Mouse (Mus musculus): ENCODE measurements around the gene Dock9.
"Not testable (repeated sequence)": the region's sequence is repeated elsewhere in the genome, so short reads cannot be mapped to it uniquely, and the experiment has no call there.

Gene Dock9

DNA sequence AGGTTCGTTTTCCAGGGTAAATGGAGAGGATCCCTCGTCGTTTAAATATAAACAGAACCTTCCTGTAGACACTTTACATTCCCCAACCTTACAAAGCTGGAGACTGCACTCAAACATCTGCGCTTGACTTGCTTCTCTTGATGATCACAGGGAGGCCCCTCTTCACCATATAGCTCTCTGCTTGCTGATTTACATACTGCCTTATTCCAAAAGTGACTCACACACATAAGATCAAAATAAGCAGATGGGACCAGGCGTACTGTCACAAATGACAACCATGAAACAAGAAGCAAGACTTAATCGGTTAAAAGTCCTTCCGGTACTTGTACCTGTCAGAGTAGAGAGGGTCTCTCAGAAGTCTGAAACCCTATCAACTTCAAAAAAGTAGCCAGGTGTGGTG is 63.4 kb downstream of the Dock9 start:
- no peak for DNase-seq

DNA sequence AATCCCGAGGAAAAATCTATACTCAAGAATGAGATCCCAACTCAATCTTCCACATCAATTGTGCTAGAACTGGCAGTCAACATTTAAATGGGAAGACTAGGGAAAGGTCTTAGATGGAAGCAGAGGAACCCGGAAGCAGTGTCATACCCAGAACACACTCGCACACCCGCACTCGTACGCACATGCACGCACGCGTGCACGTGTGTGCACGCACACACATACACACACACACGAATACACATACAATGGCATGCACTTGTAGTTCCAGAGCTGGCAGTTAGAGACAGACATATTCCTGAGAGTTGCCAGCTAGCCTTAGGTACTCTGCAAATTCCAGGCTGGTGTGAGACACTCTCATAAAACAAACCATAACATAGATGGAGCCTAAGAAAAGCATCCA is 63.9 kb downstream of the Dock9 start:
- DNase-seq, result no peak

DNA sequence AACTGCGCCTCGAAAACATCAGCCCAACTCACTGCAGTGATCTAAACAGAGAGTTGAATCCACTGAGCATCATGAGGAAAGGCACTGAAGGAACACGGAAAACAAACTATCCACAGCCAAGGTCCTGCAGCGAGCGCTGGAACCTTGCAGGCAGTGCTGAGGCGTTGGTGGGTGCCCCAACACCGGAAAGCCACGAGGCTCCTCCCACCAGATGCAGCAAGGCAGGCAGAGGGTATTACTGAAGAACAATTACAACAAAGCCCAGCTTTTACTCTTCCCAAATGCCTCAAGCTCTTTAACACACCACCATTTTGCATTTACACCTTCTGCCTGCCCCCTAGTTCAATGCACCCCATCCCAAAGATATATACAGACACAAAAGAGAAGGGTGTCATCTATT is 65.4 kb downstream of the Dock9 start:
- DNase-seq, result no peak

DNA sequence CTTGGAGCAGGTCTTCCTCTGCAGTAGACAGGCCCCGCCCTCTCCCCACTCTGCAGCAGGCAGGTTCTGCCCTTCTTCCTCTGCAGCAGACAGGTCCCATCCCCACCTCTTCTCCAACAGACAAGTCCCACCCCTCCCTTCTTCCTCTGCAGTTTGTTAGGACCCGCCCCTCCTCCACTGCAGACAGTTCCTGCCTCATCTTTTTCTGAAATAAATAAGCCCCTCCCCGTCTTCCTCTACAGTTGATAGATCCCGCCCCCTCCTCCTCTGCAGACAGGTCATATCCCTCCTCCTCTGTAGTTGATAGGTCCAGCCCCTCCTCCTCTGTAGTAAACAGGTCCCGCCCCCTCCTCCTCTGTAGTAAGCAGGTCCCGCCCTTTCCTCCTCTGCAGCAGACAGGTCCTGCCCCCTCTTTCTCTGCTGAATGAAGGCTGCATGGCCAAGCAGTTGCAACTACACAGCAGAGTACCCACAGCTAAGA is 65.9 kb downstream of the Dock9 start:
- DNase-seq, result no peak

DNA sequence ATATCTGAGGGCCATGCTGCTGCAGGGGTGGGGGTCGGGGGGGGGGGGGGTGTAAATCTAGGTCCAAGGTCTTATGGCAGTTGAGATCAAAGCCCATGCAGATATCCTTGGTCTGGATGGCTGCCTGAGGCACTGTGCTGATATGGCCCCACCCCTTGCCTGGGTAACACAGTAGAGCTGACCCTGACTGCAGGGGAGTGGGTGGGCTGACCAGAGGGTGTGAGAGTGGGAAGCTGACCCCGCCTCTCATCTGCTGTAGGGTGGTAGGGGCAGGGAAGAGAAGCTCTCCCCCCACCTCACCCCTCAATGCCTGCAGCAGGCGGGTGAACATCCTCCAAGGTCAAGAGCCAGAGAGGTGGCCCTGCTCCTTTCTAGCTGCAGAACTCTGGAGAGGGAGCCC is 66.7 kb downstream of the Dock9 start:
- no peak for DNase-seq

DNA sequence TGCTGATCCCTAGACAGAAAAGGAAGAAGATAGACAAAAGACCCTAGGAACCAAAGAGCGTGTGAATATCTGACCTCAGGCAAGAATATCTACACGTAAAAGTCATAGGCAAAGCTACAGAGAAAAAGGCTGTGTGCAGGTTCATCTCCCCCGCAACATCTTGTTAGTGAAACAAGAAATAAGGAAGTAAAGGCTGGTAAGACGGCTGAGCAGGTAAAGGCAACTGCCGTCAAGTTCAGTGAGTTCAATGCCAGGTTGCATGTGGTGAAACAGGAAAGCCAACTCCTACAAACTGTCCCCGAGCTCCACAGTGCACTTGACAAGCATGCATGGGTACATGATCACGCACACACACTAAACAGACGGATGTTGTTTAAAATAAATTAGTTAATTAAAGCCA is 69.6 kb downstream of the Dock9 start:
- DNase-seq, result no peak

DNA sequence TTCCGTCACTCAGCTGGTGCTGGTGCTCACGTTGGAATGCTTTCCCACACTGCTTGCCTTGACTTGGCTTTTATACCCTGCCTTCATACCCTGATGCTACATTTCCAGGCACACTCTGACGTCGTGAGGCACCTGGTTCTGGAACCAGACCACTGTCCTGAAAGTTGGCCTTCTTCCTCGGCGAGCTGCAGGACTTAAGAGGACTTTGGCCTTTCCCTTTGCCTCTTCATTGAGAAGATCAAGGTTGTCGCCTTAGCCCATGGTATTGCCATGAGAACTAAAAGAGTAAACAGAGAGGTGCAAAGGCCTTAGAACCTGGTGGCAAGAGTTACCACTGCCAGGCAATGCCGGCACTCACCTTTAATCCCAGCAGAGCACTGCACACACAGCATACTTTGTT is 73.1 kb downstream of the Dock9 start:
- DNase-seq, result no peak

DNA sequence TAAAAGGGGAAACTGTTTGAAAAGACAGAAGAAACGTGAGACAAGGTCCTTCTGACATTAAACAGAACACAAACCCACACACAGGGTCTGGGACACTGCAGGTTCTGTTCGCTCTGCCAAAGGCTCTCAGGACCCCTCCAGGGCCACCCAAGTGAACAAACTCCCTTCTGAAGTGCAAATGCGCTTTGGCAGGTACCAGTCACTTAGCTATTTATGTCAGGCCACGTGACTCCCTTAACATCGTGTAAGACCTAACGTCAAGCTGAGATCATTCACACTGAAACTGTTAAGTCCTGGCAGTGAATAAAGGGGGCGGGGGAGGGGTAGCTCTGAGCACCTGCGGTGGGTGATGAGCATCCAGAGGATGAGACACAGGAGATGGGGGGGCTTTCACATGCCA is 74.9 kb downstream of the Dock9 start:
- DNase-seq, result no peak

DNA sequence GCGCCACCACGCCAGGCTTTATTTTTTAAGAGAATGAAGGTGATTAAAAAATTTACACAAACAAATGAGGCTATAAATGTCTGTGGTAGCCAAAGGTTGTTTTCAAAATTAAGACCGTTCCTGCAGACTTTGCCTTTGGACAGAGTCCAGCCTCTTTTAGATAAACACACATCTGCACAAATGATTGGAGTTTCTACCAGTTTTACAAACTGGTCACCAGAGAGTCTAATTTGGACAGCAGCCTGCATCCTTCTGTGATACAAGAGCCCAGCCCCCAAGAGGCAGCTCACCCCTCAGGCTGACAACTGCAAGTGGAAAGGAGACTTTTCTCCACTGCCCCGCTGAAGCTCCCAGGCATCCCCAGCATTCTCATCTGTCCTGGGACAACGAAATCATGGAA is 76.2 kb downstream of the Dock9 start:
- no peak for DNase-seq

DNA sequence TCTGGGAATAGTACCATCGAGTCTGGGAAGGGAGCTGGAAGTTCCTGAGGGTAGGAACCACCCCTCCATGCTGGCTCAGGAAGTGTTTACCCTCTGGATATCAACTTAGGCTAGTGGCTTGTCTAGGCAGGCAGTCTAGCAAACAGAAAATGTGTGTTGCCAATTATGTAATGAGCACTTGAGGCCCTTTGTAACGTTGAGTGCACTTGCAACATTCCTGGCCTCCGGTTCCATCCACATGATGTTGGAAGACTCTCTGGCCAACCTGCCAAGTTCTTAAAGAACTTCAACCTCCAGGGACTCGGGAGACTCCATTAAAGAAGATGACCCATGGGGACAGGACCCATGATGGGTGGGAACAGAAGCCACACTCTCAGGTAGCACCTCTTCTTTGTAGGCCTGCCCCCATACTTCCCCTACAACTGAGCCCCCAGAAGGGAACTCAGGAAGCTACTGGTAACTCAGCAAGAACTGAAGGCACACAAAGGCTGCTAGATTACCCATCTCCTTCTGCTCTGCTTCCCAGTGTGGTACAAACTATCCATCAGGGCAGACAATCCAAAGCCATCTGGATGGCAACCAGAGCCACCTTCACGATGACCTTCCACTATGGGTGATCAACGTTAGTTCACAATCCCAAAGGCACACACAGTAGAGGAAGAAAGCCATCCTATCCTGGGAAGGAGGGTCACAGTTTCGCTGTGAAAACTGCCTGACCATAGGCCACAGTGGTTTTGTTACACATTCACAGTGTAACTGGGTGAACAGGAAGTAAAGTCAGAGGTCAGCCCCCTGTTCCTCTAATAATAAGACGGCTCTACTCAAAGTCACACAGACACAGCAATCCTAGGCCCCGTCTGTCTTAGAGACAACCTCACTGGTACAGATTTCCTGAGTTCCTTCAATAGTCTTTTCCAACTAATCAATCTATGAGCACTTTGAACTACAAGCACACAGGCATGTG is 77.7 kb downstream of the Dock9 start:
- DNase-seq, result no peak

DNA sequence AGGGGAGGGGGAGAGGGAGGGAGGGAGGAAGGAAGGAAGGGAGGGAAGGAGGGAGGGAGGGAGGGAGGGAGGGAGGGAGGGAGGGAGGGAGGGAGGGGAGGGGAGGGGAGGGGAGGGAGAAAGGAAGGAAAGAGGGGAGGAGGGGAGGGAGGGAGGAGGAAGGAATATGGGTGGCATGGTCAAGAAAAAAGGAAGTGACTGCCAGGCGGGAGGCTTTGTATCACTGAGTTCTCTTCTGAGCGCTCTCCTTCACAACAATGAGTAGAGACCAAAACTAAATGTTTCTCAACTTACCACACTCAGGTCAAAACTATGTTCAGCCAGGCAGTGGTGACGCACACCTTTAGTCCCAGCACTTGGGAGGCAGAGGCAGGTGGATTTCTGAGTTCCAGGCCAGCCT is 82.8 kb downstream of the Dock9 start:
- not testable (repeated sequence) for DNase-seq

DNA sequence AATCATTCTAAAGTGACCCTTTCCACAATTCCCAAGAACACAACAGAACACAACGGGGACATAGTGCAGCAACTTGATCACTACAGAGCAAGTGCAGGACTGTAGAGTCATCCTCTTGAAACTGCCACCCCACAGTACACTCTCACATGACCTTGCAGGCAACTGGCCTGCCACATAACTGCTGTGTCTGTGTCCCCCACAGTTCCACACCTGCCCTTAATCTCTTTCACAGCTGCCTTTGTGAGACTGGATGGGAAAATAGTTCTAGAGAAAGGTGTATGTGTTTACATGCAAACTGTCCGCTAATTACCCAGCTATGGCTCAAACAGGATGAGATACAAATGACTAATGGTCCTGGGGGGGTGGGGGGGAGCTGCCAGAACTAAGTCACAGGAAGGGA is 83.4 kb downstream of the Dock9 start:
- no peak for DNase-seq

DNA sequence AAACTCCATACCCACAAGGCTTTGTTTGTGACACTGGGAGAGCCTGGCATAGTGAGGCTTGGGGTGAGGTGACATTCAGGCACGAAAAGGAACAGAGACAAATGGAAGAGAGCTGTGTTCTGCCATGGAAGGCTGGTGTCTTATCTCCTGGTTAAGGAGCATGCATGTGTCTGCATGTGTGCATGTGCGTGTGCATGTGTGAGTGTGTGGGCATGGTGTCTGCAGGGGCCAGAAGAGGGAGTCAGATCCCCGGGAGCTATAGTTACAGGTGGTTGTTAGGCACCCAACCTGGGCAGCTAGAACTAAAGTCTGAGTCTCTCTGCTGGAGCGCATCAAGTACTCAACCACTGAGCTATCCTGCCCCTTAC is 83.8 kb downstream of the Dock9 start:
- no peak for DNase-seq

DNA sequence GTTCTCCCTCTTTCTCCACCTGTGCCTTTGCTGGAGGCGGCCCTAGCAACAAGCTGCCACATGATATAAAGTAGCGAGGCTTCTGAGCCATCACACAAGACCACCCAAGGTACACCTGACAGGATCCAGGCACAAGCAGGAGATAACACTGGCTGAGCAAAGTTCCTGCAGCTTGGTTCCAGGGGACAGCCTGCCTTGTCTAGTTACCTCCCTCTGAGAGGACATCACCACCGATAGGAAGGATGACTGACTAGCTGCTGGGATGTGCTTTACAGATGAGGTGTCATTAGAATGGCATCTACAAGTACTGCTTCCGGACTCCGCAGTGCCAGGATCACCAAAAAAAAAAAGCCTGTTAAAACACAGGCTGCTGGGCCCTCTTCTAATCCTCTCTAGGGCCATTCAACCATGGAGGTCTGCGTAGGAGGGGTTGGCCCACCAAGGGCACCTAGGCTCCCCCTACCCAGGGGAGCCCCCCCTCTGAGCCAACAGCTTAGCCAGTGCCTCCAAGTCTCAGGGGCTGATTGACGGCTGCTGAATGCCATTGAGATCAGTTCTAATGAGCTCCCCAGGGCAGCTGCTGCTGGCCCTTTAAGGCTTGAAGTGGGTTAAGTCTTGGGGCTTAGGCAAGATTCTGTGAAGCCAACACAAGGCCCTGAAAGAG is 84.3 kb downstream of the Dock9 start:
- no peak for DNase-seq

DNA sequence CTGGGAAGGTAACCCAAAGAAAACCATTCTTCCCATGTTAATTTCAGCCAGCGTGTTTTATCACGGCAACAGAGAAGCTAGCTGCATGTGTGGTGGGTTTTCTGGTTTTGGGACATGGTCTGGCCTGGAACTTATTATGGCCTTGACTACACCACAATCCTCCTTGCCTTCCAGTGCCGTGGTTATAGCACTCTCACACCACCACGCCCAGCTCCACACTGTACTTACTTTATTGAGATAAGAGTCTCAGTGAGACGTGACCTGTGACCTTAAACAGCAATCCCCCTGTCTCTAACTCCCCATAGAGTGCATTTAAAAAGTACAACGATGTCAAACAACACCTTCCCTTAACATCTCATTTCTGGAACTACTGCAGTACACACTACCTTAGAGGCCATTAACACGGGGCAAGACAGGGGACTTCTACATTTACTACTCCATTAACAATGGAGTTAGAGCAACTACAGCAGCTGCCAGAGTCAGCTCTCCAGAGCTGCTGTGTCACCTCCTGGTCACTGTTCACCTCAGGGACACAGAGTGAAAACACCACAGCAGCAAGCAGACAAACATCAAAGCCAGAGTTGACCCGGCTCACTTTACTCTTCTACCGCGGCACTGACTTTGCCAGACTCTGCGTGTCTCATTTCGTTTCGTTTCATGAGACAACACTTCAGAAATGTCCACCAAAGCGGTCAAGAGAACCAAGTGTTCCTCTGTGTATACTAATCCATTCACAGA is 86.4 kb downstream of the Dock9 start:
- no peak for DNase-seq

DNA sequence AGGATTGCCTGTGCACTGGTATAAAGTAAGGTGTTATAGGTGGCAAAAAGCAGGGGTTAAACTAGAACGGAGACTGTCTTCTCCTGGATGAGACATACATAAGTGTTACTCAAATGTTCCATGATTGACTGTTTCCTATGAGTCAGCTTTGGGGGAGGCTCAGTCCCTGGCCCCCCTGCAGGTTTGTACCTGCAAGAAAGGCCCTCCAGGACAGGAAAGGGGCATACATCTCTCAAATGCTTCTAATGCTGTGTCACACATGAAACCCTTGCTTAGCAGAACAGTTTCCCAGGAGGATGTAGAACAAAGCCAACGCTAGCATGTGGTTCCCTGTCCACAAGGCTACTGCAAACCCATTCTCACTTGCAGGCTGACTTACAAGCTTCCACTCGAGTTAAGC is 87.5 kb downstream of the Dock9 start:
- no peak for DNase-seq

DNA sequence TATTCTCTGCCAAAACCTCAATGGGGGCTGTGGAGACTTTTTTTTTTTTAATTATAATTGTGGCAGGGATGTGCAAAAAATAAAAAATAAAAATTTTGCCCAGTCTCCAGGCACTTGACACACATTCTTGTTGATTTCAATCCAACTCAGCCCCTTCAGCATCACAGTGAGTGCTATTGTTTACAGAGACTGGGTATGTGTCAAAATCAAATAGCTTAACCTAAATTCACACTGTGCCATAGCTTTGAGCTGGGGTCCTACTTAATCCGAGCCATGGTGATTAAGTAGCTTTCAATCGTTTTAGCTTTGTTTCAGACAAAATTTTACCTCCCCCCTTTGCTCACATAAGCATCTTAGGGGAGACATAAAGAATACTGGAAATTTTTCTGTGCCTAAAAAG is 89.4 kb downstream of the Dock9 start:
- no peak for DNase-seq

DNA sequence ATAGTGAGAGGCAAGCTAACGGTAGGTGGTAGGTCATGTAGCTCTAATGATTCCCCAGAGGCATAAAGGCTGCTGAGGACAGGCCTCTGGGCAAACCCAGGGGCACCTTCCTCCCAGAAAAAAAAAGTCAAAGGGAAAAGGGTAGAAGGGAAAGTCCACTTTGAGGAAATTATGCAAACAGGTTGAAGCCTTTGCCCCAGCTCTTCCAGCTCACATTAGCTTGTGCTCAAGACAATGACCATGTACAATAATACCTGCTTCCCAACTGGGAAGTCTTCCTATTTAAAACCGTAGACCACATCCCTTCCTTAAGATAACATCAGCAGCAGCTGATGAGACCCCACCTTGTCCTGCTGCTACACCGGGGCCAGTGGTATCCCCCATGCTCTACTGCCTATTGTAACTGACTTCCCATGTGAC is 91.1 kb downstream of the Dock9 start:
- DNase-seq, result no peak

DNA sequence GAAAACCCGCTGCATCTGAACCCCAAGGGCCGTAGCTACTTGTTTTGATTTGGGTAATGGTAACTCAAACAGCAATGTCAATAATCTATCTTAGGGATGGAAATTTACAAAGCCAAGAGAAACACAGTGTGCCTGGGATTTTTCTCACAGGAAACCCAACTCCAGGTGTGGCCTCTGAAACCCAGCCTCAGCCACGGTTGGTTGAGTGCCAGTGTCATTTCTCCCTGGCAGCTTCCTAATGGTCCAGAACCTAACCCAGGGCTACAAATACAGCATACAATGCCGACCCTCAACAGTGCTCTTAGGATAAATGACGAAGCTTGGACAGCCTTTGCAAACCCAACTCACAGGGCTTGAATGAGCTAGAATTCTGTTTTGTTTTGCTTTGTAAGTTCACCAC is 92.0 kb downstream of the Dock9 start:
- DNase-seq, result no peak

DNA sequence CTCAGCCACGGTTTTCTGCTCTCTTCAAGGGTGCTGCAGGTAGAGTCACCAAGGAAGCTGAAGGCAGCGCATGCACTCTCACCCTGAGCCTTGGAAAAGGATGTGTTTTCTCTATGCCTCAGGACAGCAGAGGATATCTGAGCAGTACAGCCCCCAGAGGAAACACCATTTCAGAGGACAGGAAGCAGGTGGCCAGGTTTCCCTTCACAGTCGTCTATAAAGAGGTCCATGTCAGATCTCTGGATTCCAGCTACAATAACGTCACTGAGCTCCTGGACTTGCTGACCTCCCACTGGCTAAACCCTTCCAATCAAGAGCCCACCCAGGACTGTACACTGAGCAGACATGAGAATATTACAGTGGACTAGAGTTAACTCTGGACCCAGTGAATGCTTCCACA is 95.1 kb downstream of the Dock9 start:
- no peak for DNase-seq

DNA sequence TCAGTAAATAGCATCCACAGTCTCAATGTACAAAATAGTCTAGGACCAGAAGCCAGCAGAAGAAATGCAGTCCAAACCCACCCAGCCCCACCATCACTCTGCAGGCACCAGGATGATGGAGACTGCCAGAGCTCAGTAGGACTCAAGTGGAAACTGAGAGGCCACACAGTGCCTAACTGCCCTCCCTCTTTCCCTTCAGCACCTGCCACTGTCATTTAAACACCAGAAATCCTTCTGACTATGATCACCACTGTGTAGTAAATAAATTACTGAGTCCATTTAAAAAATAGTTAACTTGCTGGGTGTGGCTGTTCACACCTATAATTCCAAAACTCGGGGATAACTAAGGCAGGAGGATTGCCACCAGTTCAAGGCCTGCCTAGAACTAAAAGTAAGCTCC is 97.6 kb downstream of the Dock9 start:
- DNase-seq, result no peak

DNA sequence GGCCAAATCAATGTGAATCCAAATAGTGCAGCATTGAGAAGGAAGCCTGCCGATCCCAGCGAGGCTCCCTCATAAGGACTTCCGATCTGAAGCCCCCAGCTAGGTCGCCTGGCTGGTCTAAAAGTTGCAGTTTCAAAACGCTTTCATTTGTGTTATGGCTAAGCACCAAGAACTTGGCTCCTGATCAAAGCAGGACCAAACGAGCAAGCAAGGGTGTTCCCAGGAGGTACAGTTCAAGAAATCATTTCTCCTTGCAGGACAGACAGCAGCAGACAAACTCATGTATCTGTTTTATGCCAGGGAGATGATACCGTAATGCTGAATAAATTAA is 99.1 kb downstream of the Dock9 start:
- no peak for DNase-seq

DNA sequence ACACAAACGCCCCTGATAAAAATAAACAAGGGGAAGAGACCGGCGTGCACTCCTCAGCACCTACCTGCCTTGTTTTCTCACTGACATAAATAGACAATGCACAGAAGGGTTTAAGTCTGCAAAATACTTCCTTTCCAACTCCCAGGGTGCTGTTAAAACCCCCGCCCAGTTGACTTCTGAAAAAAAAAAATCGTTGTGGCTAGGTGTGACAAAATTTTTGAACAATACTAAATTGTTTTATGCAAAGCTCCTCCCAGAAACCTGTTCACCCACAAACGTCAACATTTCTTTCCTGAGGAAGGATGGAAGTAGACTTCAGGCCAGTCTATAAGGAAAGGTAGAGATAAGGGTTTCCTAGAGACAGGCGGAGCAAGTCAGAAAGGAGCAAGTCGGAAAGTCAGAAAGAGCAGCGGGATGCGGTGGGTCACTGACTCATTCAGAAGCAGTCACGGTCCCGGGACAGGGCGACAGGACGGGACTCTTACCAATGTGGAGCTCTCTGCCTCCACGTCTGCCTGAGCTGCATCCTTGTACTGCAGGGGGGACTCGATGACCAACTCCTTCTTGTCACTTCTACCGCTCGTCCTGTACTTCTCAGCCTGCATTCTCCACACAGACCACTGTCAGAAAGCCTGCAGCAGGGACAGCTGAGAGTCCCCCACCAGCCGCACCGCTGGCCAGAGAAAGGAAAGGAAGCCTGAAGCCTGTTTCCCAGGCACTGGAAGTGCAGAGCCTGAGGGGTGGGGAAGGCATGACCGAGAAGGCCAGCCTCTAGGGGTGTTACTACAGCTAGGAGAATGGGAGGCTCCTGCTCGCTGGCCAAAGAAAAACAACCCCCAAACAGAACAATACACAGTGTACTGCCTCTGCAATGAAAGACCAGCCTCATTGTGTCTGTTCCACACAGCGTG is 99.7 kb downstream of the Dock9 start:
- DNase-seq, result no peak

All from right cerebral cortex, postnatal 25 days (tissue).